Mouse (Mus musculus) right cerebral cortex, postnatal 25 days (tissue): ENCODE results near the gene Camta1.

ENCODE experiments used
- DNase-seq: peaks from one replicate; pipeline ENCODE4 v3.0.0; 2022

The Camta1 gene

DNA sequence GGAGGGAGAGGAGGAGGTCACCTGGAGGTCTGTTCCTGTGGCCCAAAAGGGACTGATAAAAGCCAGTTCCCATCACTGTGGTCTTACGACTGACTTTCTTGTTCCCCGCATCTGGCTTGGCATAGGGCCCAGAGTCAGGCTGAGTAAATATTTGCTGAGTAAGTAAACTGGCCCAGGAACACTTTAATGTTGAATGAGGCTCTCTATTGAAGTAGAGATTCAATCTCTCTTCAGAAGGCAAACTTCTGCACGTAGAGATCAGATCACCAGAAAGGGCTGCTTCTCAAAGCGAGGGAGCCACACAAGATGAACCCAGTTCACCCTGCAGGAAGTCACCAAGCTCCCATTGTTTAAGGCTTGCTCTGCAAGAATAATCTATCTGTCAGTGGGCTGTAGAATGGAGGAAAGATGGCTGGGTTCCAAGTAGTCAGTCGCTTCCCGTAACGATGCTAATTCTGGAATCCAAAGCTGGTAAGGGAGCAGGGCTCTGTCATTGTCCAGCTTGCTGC lies 681.2 kb downstream of the Camta1 start:
- no peak for DNase-seq

DNA sequence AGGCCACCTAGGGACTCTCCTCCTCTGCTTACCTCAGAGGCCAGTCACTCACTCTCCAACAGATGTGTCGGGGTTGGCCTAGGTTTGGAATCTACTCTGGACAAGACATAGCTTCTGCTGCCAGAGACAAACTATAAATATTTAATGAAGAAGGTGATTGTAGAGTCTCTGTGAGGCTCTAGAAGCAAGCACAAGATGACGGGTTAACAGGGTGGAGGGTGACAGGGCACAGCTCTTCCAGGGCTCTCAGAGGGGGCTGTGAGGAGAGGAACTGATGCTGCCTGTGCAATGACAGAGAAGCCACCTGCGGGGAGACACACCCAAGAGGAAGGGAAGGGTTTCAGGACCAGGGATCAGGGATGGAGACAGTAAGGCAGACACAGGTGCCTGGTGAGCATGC lies 682.0 kb downstream of the Camta1 start:
- DNase-seq: no peak

DNA sequence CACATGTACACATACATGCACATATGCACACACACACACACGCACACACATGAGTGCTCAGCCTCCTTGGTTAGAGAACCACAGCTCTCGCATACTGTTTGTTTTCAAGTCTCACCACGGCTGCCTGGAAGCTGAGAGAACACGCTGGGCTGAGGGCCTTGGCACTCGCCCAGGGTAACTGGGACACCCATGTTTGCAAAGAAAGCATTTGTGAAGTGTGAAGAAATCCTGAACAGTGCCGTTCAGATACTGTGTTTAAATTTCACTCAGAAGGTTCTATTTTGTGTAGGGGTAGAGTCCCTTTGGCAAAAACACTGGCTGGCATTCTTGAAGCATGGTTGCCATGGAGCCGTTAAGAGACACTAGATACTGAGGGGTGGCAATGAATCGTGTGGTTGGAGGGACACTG lies 682.7 kb downstream of the Camta1 start:
- DNase-seq: peak; percentile 74

DNA sequence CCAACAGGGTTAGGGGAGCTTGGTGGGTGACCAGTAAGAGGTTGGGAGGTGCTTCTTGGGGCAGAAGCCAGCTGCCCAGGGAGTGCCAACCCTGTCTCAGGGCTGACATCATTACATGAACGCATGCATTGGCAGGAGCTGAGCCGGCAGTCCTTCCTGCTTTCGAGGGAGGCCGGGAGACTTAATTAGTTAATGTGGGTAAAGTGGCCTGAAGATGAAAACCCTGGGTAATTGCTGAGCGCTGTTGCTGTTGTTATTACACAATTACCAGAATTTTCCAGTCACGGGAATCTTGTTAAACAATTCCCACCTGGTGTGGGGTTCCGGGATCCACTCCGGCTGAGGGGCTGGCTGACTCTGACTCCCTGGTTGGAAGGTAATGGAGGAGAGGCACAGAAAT lies 689.1 kb downstream of the Camta1 start:
- no peak for DNase-seq

DNA sequence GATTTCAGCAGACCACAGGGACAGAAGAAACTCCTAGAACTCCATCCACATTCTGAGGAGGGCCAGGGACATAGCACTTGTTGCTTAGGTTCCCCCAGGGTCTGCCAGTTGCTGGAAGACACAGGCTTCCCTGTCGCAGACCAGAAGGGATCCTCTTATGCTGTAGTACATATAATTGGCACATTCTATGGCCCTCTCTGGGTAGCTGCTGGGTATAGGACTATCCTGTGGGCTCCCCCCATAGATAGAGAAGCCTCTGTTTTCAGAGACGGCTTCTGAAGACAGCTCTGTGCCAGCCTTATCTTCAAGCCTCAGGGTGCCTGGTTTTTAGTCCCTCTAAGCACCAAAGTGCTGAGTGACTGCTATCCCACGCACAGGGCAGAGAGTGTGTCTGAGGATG lies 690.6 kb downstream of the Camta1 start:
- no peak for DNase-seq

DNA sequence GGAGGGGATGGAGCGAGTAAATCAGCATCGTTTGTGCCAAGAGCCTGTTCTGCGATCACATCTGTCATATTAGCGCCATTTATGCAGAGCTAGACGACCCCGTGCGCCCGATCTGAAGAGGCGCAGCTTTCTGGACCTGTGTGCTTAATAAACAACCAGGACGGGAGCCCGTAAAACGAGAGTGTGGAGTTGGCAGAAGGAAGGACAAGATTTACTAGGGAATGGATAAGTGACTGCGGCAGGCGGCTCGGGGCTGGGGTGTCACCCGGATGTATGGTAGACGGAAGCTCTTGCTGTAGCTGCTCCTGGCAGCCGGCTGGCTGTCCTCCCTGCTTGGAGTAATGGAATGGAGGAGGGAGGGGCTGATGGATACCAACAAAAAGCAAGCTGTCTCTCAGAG lies 691.0 kb downstream of the Camta1 start:
- no peak for DNase-seq

DNA sequence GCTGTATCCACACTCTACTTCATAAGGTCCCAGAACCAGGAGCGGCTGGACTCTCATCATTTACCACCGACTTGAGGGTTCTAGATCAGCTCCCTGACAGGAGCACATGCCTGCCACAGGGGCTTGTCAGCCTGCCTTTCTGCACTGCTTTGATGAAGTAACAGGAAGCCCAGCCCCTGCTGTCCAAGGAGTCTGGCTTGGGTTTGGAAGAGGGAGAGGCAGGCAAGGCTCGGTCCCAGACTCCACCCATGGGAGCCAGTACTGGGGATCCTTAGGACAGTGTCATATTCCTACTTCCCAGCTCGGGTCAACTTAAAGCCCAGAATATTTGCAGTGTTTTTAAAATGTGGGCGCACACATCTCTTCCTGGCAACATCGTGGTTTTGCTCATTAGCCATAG lies 694.7 kb downstream of the Camta1 start:
- no peak for DNase-seq

DNA sequence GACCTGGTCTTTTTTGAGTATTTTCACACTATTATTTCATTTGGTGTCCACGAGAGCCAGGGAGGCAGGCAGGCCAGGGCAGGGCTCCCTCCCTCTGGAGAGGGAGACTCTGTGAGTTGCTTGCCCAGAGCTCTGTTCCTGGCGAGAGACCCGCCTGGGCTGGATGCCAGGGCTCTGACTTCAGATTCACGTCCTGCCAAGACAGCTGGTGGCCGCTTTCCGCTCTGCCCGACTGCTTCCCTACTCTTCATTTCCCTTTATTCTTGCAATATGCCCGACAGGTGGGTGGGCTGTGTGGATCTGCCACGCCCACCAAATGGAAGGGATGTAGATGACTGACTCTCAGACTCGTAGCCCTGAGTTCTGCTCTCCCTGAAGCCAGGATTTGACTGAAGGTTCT lies 696.1 kb downstream of the Camta1 start:
- DNase-seq: peak; percentile 76

DNA sequence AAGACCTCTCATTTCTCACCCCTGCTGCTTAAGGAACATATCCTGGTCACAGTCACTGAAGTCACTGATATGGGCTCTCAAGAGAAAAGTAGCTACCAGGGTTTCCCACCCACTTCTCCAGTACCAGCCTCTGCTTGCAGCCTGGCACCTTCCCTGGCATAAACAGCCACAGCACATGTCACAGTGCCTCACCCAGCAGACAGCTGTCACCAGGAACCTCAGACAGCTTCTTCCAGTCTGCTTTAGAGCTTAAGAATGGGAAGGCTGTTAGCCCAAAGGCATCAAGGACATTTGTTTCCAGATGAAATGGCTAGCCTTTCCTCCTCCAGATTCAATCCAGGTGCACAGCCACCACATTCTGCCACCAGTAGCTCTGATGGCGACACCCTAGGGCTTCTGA lies 697.4 kb downstream of the Camta1 start:
- DNase-seq: no peak

DNA sequence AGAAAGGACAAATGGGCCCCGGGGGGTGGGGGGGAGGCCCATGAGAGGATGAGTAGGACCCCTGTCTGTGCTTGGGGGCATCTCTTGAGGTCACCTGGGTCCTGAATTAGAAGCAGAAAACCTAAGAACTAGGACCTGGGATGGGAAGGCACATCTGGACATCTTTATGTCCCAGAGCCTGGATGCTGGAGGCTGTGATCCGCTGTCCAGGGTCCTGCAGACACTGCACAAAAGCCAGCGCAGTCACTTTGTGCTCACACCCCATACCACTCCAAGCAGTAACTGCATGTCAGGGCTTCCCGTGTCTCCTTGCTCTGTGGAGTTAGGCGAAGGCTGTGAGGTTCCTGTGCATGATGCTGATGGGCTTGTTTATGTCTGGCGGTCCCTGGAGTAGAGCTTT lies 699.8 kb downstream of the Camta1 start:
- no peak for DNase-seq

DNA sequence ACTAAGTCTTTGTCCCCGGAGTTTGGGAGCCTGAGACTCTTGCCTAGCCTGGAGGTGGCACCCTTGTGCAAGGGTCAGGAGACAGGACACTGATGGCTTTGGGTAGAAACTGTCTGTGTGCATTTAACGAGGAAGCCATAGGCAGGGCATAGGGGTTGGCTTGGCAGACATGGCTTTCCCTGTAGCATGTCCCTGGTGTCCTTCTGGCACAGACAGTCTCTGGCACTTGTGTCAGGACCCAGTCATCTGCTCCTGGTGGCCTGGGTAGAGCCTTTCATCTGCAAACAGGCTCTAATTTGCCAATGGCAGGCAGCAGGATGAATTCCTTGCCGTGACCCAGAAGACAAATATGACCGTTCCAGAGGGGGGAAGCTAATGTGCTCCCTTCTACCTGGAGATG lies 700.7 kb downstream of the Camta1 start:
- DNase-seq: no peak

DNA sequence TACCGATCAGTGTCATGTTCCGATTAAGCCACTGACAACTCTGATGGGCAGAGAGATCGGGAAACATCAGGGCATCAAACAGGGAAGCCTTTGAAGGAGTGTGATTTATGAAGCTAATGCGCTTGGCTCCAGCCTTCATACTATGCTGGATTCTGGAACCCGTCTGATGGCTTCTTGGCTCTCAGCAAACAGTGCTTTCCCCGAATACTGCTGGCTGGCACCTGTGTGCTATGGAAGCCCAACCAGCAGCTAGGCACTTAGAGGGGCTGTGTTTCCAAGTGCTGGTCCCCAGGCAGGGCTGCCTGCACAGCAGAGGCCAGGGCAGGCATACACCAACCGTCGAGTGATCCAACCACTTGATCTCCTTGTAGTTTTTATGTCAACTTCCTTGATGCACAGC lies 701.2 kb downstream of the Camta1 start:
- DNase-seq: no peak

DNA sequence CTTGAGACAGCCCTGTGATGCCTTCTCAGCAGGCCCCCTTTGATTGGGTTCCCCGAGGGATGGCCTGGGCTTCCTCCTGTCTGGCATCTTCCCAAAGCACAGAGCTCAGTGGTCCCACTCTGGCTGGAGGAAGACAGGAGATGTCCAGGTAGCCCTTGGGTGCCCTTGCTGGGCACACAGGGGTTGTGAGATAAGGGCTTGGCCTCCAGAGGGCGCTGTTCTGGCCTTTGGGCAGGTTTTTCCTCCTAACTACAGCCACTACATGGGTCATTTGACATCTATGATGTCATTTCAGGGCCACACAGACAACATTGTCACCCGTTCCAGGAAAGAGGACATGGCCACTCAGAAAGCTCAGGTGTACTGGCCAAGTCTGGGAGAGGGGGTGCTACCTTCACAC lies 703.4 kb downstream of the Camta1 start:
- DNase-seq: no peak

DNA sequence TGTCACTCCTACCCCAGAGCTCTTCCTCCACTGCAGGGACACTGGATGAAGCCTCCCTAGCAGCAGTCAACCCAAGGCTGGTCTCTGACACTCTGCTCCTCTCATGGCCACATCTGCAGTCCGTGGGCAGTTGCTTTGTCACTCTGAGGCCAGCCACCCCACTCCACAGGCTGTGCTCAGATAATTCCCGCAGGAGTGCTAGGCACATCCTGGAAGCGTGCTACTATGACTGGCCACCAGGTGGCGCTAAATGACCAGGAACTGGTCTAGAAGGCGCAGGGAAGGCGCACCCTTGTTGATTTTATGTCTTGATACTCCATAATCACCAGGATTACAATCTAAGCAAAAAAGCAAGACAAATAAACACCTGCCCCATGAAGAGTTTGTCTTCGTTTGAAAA lies 704.8 kb downstream of the Camta1 start:
- peak; percentile 79 for DNase-seq

DNA sequence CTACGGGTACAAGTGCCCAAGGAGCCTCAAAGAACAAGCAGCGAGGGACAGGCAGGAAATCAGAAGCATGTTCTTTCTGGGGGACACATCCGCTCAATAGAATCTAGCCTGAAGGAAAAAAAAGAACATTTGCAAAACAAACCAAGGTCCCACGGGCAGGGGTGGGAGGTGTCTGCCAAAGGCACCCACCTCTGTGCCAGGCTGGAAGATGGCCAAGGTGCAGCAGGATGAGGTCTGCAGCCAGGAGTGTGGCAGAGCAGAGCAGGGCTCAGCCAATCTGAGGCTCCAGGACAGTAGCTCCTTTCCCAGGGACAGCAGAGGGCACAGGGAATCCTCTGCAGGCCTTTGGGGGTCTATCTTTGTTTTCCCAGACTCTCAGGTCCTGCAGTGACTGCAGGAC lies 706.1 kb downstream of the Camta1 start:
- DNase-seq: no peak

DNA sequence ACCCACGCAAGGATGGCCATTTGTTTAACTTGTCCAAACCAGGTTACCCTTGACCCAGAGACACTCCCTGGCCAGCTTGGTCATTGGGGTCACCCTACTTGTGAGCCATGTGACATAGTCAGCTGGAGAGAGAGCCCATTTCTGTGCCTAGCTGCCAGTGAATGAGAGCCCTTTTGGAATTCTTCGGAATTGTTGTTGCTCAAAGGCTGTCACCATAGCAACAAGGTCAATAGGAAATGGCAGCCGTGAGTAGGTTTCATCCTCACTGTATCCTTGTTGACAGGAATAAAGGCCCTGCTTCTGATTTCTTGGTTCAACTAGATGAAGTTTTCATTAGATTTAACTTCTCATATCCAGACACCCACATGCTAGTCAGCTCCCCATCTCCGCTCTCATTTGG lies 707.4 kb downstream of the Camta1 start:
- DNase-seq: no peak

DNA sequence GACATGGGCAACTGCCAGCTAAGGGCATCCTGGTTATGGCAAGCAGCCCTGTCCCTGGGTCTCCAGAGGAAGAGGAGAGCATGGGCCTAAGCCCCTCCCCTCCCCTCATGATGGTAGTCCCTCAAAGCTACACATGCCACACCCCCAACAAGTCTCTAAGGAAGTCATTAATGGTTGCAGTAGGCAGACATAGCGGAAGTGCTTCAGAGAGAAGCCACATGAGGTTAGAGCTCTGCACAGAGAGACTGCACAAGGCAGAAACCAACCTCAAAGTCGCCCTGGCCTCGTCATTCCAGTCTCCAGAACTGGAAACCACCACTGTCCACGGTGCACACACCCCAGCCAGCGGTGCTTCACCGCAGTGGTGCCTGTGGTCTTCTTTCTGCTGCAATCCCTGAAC lies 709.7 kb downstream of the Camta1 start:
- no peak for DNase-seq

DNA sequence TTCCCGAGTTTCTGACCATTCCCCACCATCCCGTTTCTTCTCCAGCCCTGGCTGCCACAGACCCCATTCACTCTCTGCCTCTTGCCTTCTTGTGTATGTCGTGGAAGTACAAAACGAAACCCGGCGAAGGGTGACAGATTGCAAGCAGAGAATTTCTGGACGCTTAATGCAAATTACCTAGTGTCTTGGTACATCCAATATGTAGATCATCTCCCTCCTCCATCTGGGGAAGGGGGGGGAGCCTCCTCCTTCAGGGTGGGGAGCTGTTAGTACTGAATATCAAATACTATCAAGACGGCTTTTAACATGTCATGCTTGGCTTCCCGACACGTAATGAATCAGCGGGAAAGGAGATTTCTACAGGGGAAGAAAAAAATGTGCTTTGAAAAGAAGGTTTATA lies 710.8 kb downstream of the Camta1 start:
- DNase-seq: no peak

DNA sequence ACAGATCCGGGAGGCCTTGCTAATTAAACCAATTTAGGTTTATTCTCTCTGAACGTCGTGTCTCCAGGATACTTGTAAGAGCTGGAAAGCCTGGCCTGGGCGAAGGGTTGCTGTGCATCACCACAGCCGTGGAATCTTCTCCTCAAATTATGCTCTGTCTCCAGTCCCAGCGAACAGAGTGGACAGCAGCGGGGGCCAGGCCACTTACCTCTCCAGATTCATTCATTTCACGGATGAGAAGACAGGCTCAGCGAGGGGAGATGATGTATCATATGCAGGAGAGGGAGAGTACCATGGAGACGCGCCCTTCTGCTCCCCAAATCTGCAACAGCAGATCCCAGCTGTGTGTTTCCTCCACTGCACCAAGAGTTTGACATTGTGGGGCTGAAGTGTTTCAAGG lies 711.6 kb downstream of the Camta1 start:
- no peak for DNase-seq

DNA sequence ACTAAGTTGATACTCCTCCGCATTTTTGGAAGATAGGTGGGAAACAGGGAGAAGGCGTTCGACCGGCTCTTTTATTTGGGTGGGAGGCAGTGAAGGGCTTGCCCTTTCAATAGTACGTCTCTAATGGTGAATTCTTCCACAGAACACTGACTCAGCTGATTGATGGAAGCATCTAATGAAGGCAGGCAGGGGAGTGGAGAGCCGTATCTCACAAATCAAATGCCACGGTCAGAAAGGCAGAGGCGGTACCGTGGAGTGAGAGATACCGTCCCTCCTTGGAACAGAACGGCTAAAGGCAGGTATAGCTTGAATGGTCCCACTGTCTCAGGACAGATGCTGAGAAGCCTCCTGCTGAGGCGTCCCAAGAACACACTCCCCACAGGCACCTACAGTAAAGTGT lies 714.1 kb downstream of the Camta1 start:
- DNase-seq: no peak

DNA sequence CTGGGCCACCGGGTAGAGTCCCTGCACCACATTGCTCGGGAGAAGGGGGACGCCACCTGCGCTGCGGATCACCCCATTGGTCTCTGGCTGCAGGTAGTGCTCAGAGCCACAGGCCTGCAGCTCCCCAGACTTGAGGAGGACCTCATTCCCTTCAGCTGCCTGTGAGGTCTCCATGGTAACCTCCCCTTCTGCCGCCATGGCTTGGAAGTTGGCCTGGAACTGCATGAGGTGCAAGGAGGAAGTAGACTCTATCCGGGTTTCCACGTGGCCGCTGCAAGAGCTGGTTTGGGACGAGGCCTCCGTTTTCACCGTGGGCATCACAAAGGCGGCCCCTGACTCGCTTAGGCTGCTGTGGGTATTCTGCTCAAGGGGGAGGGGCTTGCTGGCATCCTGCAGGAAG lies 717.6 kb downstream of the Camta1 start:
- no peak for DNase-seq

DNA sequence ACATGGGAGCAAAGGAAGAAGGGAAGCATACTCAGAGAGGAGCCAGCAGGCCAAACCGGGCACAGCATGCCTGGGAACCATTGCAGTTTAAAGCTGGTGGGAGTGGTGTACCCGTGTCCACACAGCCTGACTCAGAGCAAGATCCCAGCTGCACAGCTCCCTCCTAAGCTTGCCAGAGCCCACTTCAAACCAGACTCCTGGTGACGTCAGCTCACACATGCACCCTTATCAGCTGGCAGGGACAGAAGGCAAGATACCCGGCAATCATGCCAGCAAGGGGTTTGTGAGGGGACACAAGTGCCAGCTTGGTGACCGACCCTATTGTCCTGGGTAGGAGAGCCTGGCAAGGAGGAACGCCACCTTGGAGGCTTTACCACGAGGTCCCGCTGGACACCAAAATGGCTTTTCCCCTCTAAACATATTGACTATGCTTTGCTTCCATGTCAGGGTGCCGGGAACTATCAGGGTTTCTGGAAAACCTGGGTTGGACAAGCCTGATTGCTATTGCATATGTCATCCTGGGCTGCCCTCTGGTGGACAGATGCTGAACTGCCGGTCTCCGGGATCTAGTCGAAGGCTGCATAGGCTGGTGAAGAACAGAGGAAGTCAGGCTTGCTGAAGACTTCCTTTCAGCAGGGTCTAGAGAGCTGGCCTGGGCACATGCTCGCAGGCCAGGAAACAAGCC lies 720.3 kb downstream of the Camta1 start:
- peak; percentile 95 for DNase-seq

DNA sequence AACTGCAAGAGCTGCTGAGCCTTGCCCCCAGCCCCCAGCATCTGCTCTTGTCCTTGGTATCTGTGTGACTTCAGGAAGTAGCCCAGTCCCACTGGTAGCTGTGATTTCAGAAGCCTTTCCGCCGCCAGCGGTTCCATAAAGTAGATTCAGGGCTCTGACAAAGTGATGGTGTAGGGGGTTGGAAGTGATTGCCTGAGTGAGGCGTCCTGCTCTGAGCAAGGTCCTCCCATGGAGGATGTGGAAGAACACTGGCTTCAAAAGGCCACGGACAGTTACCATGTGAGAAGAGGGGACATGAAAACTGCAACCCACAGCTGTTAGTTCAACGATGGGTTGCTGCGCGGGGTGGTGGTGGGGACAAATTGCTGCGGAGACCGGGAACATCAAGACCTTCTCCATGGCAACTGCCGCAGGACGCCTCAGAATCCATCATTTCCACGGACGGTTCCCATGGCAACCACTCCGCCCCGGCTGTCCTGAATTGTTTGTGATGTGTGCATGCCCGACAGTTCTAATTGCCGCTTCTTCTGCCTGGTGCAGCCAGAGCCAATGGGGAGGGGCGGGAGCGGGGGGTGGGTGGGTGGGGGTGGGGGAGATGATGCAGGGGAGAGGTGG lies 721.2 kb downstream of the Camta1 start:
- peak; percentile 86 for DNase-seq

DNA sequence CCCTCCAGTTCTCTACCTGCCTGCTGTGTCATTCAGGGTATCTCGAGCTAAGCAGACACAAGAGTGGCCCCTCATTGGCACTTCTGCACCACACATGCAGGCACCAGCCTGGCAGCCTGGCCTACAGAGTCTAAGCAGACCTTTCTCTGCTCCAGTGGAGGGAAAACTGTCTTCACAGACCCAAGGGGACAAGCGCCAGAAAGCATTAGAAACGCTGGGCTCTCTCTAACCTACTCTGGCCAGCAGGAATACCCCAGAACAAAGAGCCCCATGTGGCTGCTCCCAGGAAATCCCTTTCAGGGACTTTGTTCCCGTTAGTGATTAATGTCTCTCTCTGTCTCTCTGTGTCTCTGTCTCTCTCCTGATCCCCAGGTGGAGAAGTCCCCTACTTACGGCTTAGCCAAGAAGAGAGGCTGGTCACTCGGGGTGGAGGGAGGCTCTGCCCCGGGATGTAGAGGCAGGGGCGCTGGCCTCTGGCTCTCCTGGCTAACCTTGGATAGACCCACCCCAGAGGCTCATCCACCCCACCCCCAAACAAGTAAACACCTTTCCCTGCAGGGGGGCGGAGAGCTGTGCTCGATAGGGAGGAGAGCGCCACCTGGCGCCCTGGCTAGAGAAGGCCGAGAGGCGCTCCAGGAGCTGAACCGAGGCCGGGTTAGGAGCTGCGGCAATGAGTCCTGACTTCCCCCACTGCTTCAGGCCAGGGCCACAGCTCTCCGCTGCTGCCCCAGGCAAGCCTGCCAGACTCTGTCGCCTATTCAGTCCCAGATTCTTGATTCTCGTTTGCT lies 722.4 kb downstream of the Camta1 start:
- DNase-seq: peak; percentile 86
